In the genomic region with DNA sequence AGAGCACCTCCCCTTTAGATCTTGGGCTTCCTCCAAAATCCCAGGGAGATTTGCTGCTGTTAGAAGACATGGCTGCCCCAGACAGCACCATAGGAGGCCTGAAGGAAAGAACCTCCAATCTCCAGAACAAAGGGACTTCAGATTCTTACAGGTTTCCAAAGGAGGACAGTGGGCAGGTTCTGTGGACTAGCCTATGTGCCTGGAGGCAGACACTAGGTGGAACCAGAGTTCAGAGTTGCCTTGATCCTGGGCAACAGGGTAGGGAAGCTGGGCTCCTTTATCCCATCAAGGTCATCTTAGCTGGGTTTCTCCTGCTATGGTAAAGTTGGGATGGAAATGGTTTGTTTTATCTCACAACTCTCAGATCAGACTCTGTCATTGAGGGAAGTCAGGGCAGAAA, we compare ENCODE assay signal across 10 mouse cellular contexts. TPM values are rescaled to one million over a fixed set of nuclear protein-coding genes. Genes with fewer than 3 reads are reported as not detected.
DNase-seq lines count a peak whose midpoint lies in the region; ATAC-seq and TF ChIP-seq lines count a peak whose summit lies in the region.
"Had no signal": no experiment of that assay in that cellular context is flagged by ENCODE, and none has a peak within 500 bp of the region (broad histone marks: within the 10 kb centered on the region; RNA-seq: fewer than 3 reads in every experiment).

No protein-coding gene starts in this region.

- H3K4me2 ChIP-seq in forebrain, postnatal 0 days (ENCODE audit: low read depth): no peak overlapping the region
- H3K4me2 ChIP-seq in forebrain, embryonic 13.5 days: no peak overlapping the region
- H3K4me2 ChIP-seq in midbrain, postnatal 0 days (ENCODE audit: low read depth, low read length, poor library complexity, severe bottlenecking): no peak overlapping the region
- no peak overlapping the region for H3K4me2 ChIP-seq in midbrain, embryonic 16.5 days (ENCODE audit: low read length)
- no peak overlapping the region for H3K4me2 ChIP-seq in heart, embryonic 11.5 days
- H3K4me2 ChIP-seq in midbrain, embryonic 15.5 days: no peak overlapping the region
- H3K4me2 ChIP-seq: neural tube, embryonic 12.5 days had no signal

- no peaks in the 10 kb centered on the region for H3K36me3 ChIP-seq in forebrain, postnatal 0 days (ENCODE audit: insufficient read depth)
- H3K36me3 ChIP-seq in forebrain, embryonic 13.5 days (ENCODE audit: poor library complexity, severe bottlenecking): no peaks in the 10 kb centered on the region
- no peaks in the 10 kb centered on the region for H3K36me3 ChIP-seq in midbrain, postnatal 0 days (ENCODE audit: insufficient read depth, low read length)
- no peaks in the 10 kb centered on the region for H3K36me3 ChIP-seq in midbrain, embryonic 16.5 days (ENCODE audit: control insufficient read depth, insufficient read depth, low read length)
- H3K36me3 ChIP-seq in small intestine, adult 2 months (ENCODE audit: control insufficient read depth, insufficient read depth, low read length): no peaks in the 10 kb centered on the region
- H3K36me3 ChIP-seq in heart, embryonic 11.5 days (ENCODE audit: control insufficient read depth, insufficient read depth, low read length): no peaks in the 10 kb centered on the region
- no peaks in the 10 kb centered on the region for H3K36me3 ChIP-seq in midbrain, embryonic 15.5 days (replicated peaks)
- H3K36me3 ChIP-seq: heart, embryonic 10.5 days; neural tube, embryonic 12.5 days had no signal

- no peak for TF ChIP-seq POLR2A in embryonic fibroblast, embryonic 13.5 days (IDR thresholded peaks at IDR 0.05; ENCODE audit: low read depth, low read length)
- TF ChIP-seq POLR2A in small intestine, adult 2 months (IDR thresholded peaks at IDR 0.05; ENCODE audit: low read depth, low read length): no peak

- H3K9ac ChIP-seq in forebrain, postnatal 0 days: no peak overlapping the region
- no peak overlapping the region for H3K9ac ChIP-seq in forebrain, embryonic 13.5 days
- H3K9ac ChIP-seq in midbrain, postnatal 0 days (replicated peaks; ENCODE audit: low read length, poor library complexity, severe bottlenecking): no peak overlapping the region
- no peak overlapping the region for H3K9ac ChIP-seq in midbrain, embryonic 16.5 days (ENCODE audit: low read depth, low read length)
- no peak overlapping the region for H3K9ac ChIP-seq in heart, embryonic 11.5 days (ENCODE audit: low read depth, low read length)
- no peak overlapping the region for H3K9ac ChIP-seq in midbrain, embryonic 15.5 days
- H3K9ac ChIP-seq: neural tube, embryonic 12.5 days had no signal

- ATAC-seq in forebrain, postnatal 0 days: no peak
- ATAC-seq in forebrain, embryonic 13.5 days: no peak
- no peak for ATAC-seq in midbrain, postnatal 0 days (ENCODE audit: low FRiP score)
- ATAC-seq in midbrain, embryonic 16.5 days: no peak
- ATAC-seq in heart, embryonic 11.5 days (replicated peaks; ENCODE audit: insufficient number of reproducible peaks, low FRiP score, low TSS enrichment): no peak
- no peak for ATAC-seq in midbrain, embryonic 15.5 days (replicated peaks)

- DNase-seq in forebrain, postnatal 0 days: no peak
- no peak for DNase-seq in midbrain, postnatal 0 days (ENCODE audit: low spot score)

- no peak overlapping the region for H3K4me3 ChIP-seq in forebrain, postnatal 0 days (ENCODE audit: low read depth, low read length)
- no peak overlapping the region for H3K4me3 ChIP-seq in forebrain, embryonic 13.5 days
- H3K4me3 ChIP-seq in midbrain, postnatal 0 days (ENCODE audit: low read depth, low read length): no peak overlapping the region
- H3K4me3 ChIP-seq in midbrain, embryonic 16.5 days (ENCODE audit: low read depth, low read length): no peak overlapping the region
- no peak overlapping the region for H3K4me3 ChIP-seq in embryonic fibroblast, embryonic 13.5 days (ENCODE audit: insufficient read depth, low read length)
- H3K4me3 ChIP-seq in small intestine, adult 2 months (ENCODE audit: low read depth, low read length): no peak overlapping the region
- no peak overlapping the region for H3K4me3 ChIP-seq in heart, embryonic 11.5 days (ENCODE audit: low read depth, low read length)
- H3K4me3 ChIP-seq in midbrain, embryonic 15.5 days: no peak overlapping the region
- H3K4me3 ChIP-seq: heart, embryonic 10.5 days; neural tube, embryonic 12.5 days had no signal

- peak; percentile 15; the same call in 1 of the 2 replicates for TF ChIP-seq CTCF in forebrain, postnatal 0 days (IDR thresholded peaks at IDR 0.05; ENCODE audit: low read depth)
- TF ChIP-seq CTCF in midbrain, postnatal 0 days (IDR thresholded peaks at IDR 0.05): peak; percentile 28; the same call in 1 of the 2 replicates
- peak; percentile 12; the same call in 1 of the 2 replicates for TF ChIP-seq CTCF in embryonic fibroblast, embryonic 13.5 days (IDR thresholded peaks at IDR 0.05; ENCODE audit: borderline replicate concordance, insufficient read depth, low read length)
- TF ChIP-seq CTCF in small intestine, adult 2 months (IDR thresholded peaks at IDR 0.05; ENCODE audit: extremely low read depth, insufficient read length, insufficient replicate concordance, low read depth, low read length): peak; percentile 35; the same call in 1 of the 2 replicates

- H3K4me1 ChIP-seq in forebrain, postnatal 0 days (ENCODE audit: insufficient read depth): no peaks in the 10 kb centered on the region
- H3K4me1 ChIP-seq in forebrain, embryonic 13.5 days: no peaks in the 10 kb centered on the region
- no peaks in the 10 kb centered on the region for H3K4me1 ChIP-seq in midbrain, postnatal 0 days (ENCODE audit: insufficient read depth, low read length)
- no peaks in the 10 kb centered on the region for H3K4me1 ChIP-seq in midbrain, embryonic 16.5 days (ENCODE audit: control insufficient read depth, insufficient read depth, low read length)
- H3K4me1 ChIP-seq in embryonic fibroblast, embryonic 13.5 days (ENCODE audit: control insufficient read depth, insufficient read depth, low read length): no peaks in the 10 kb centered on the region
- no peaks in the 10 kb centered on the region for H3K4me1 ChIP-seq in small intestine, adult 2 months (ENCODE audit: control insufficient read depth, insufficient read depth, insufficient read length, low read length)
- no peaks in the 10 kb centered on the region for H3K4me1 ChIP-seq in heart, embryonic 11.5 days (ENCODE audit: control insufficient read depth, insufficient read depth, low read length)
- no peaks in the 10 kb centered on the region for H3K4me1 ChIP-seq in midbrain, embryonic 15.5 days
- H3K4me1 ChIP-seq: heart, embryonic 10.5 days; neural tube, embryonic 12.5 days had no signal

- H3K9me3 ChIP-seq in forebrain, postnatal 0 days (ENCODE audit: low read length): no peaks in the 10 kb centered on the region
- H3K9me3 ChIP-seq in forebrain, embryonic 13.5 days (replicated peaks): no peaks in the 10 kb centered on the region
- no peaks in the 10 kb centered on the region for H3K9me3 ChIP-seq in midbrain, postnatal 0 days (ENCODE audit: low read length)
- no peaks in the 10 kb centered on the region for H3K9me3 ChIP-seq in midbrain, embryonic 16.5 days (replicated peaks; ENCODE audit: control insufficient read depth, low read length, poor library complexity, severe bottlenecking)
- H3K9me3 ChIP-seq in heart, embryonic 11.5 days (replicated peaks; ENCODE audit: control insufficient read depth, low read length): no peaks in the 10 kb centered on the region
- no peaks in the 10 kb centered on the region for H3K9me3 ChIP-seq in midbrain, embryonic 15.5 days
- H3K9me3 ChIP-seq: heart, embryonic 10.5 days; neural tube, embryonic 12.5 days had no signal

- no peaks in the 10 kb centered on the region for H3K27me3 ChIP-seq in forebrain, postnatal 0 days (ENCODE audit: insufficient read depth, low read length)
- H3K27me3 ChIP-seq in forebrain, embryonic 13.5 days: no peaks in the 10 kb centered on the region
- no peaks in the 10 kb centered on the region for H3K27me3 ChIP-seq in midbrain, postnatal 0 days (ENCODE audit: insufficient read depth, low read length)
- H3K27me3 ChIP-seq in midbrain, embryonic 16.5 days (ENCODE audit: control insufficient read depth, insufficient read depth, low read depth, low read length): no peaks in the 10 kb centered on the region
- H3K27me3 ChIP-seq in small intestine, adult 2 months (ENCODE audit: control insufficient read depth, insufficient read depth, low read length): no peaks in the 10 kb centered on the region
- H3K27me3 ChIP-seq in heart, embryonic 11.5 days (ENCODE audit: control insufficient read depth, insufficient read depth, low read length): no peaks in the 10 kb centered on the region
- H3K27me3 ChIP-seq in midbrain, embryonic 15.5 days (replicated peaks): no peaks in the 10 kb centered on the region
- H3K27me3 ChIP-seq: neural tube, embryonic 12.5 days had no signal

- no peak overlapping the region for H3K27ac ChIP-seq in forebrain, postnatal 0 days (ENCODE audit: low read depth, low read length)
- H3K27ac ChIP-seq in forebrain, embryonic 13.5 days: no peak overlapping the region
- no peak overlapping the region for H3K27ac ChIP-seq in midbrain, postnatal 0 days (ENCODE audit: low read depth, low read length)
- no peak overlapping the region for H3K27ac ChIP-seq in midbrain, embryonic 16.5 days (ENCODE audit: low read length)
- no peak overlapping the region for H3K27ac ChIP-seq in embryonic fibroblast, embryonic 13.5 days (ENCODE audit: insufficient read depth, low read length)
- no peak overlapping the region for H3K27ac ChIP-seq in small intestine, adult 2 months (ENCODE audit: insufficient read depth, low read depth, low read length)
- no peak overlapping the region for H3K27ac ChIP-seq in heart, embryonic 11.5 days (ENCODE audit: low read depth, low read length)
- H3K27ac ChIP-seq in midbrain, embryonic 15.5 days: no peak overlapping the region
- H3K27ac ChIP-seq: heart, embryonic 10.5 days; neural tube, embryonic 12.5 days had no signal

RNA-seq across cellular contexts. Expression of a gene that starts 14.0 kb away (rescaled TPM):
- total RNA-seq in forebrain, postnatal 0 days (2014; rRNA removed): 79.4 and 94.3 TPM in 2 replicates
- 41.8 and 44.2 TPM in 2 replicates for polyA plus RNA-seq in forebrain, postnatal 0 days (2015; fragmentation: Nextera tagmentation; extraction: Ambion mirVana)
- 53.2 and 54.9 TPM in 2 replicates for polyA plus RNA-seq in forebrain, embryonic 13.5 days (2015; fragmentation: Nextera tagmentation; extraction: Ambion mirVana)
- total RNA-seq in midbrain, postnatal 0 days (2014; rRNA removed): 45.5 and 50.9 TPM in 2 replicates
- 29.1 and 30.3 TPM in 2 replicates for polyA plus RNA-seq in midbrain, postnatal 0 days (2015; fragmentation: Nextera tagmentation; extraction: Ambion mirVana)
- polyA plus RNA-seq in midbrain, embryonic 16.5 days (2015; fragmentation: Nextera tagmentation; extraction: Ambion mirVana): 33.4 and 33.9 TPM in 2 replicates
- 85.3 and 107 TPM in 2 replicates for polyA plus RNA-seq in embryonic fibroblast, embryonic 13.5 days (2011; ENCODE audit: insufficient read length, low read depth, missing spikeins)
- polyA plus RNA-seq in small intestine, adult 2 months (2012; rRNA removed): 0.76 and 1.8 TPM in 2 replicates
- polyA plus RNA-seq in heart, embryonic 11.5 days (2014; fragmentation: Nextera tagmentation; extraction: Ambion mirVana): 42.6 and 44.0 TPM in 2 replicates
- 33.5 and 34.6 TPM in 2 replicates for polyA plus RNA-seq in midbrain, embryonic 15.5 days (2015; fragmentation: Nextera tagmentation; extraction: Ambion mirVana)

RNA-seq across cellular contexts. Expression of a gene that starts 14.1 kb away (rescaled TPM):
- total RNA-seq in forebrain, postnatal 0 days (2014; rRNA removed): 45.8 and 49.3 TPM in 2 replicates
- polyA plus RNA-seq in forebrain, postnatal 0 days (2015; fragmentation: Nextera tagmentation; extraction: Ambion mirVana): 59.5 and 64.5 TPM in 2 replicates
- polyA plus RNA-seq in forebrain, embryonic 13.5 days (2015; fragmentation: Nextera tagmentation; extraction: Ambion mirVana): 99.0 and 99.3 TPM in 2 replicates
- 35.7 and 42.4 TPM in 2 replicates for total RNA-seq in midbrain, postnatal 0 days (2014; rRNA removed)
- polyA plus RNA-seq in midbrain, postnatal 0 days (2015; fragmentation: Nextera tagmentation; extraction: Ambion mirVana): 44.9 and 45.1 TPM in 2 replicates
- polyA plus RNA-seq in midbrain, embryonic 16.5 days (2015; fragmentation: Nextera tagmentation; extraction: Ambion mirVana): 48.5 and 52.4 TPM in 2 replicates
- 105 and 131 TPM in 2 replicates for polyA plus RNA-seq in embryonic fibroblast, embryonic 13.5 days (2011; ENCODE audit: insufficient read length, low read depth, missing spikeins)
- polyA plus RNA-seq in small intestine, adult 2 months (2012; rRNA removed): 62.4 and 73.5 TPM in 2 replicates
- polyA plus RNA-seq in heart, embryonic 11.5 days (2014; fragmentation: Nextera tagmentation; extraction: Ambion mirVana): 107 and 121 TPM in 2 replicates
- 52.3 and 53.8 TPM in 2 replicates for polyA plus RNA-seq in midbrain, embryonic 15.5 days (2015; fragmentation: Nextera tagmentation; extraction: Ambion mirVana)

Comparison
In these comparisons a context has a peak if more than half of its experiments do, and no peak if none do; other contexts are left out.
1. RNA of a gene that starts 14.0 kb away (polyA plus RNA-seq): 85.3 to 107 TPM in embryonic fibroblast, embryonic 13.5 days, 53.2 to 54.9 TPM in forebrain, embryonic 13.5 days, 42.6 to 44.0 TPM in heart, embryonic 11.5 days, 41.8 to 44.2 TPM in forebrain, postnatal 0 days, 33.5 to 34.6 TPM in midbrain, embryonic 15.5 days, 33.4 to 33.9 TPM in midbrain, embryonic 16.5 days and 29.1 to 30.3 TPM in midbrain, postnatal 0 days; 0.76 to 1.8 TPM in small intestine, adult 2 months; every median in the first group is over 10 times any median in the second.
2. Peak in every context shown above with its lines, with median percentiles within 50 percentile points of each other: CTCF ChIP-seq.